Mouse (Mus musculus): ENCODE measurements at regions not wholly inside any gene's neighbourhood (a gene's known extent, or its start where the extent isn't known, plus 50 kb on each side); places are given as distances from the start of the nearest gene placed in this dataset.

DNA sequence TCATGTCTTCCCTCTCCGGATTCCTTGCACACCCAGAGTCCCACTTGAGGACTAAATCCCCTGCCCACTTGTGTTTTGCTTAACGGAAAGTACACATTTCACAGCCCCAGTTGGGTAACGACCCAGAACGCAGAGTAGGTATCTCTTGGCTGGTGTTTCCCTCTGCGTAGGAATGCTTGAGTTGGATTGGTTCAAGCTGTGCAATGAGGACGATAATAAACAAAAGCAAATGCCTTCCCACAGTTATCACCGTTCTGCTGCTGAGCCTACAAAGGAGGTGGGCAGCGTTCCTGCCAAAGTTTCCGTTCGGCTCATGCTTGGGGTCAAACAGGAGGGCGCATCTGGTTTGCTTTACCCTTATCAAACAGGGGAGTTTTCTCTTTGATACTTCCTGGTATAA is 212.3 kb upstream of the Sfrp2 start:
- no peak for DNase-seq (ENCODE audit: low read depth)

DNA sequence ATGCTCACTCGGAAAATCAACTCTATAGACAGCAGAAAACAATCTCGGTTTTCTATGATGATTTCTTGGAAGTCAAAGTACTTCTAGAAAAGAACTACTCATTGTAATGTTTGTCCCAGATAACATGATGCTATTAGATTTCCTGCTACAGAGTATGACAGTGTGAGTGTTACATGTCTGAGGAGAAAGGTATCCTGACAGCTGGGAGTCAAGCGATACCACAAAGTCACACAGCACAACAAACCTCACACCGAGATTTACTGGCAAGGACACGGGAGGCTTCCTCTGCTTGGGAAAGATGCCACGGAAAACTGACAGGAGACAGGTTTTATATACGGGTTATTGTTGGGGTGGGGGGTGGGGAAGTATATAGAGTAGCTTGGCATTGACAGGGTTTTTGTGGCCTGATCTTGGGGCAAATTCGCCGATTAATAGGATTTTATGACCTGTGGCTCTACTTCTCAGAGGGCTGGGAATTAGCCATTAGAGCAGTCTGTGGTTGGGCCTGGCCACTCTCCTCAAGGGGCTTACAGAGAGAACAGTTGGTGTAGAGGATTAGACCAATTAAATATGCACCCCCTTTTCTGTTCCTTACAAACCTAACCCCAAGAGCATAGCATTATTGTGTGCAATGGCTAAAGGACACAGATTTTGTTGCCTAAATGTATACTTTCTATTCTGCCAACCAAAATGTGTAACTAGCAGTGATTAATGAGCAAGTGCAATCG is 209.2 kb upstream of the Sfrp2 start:
- DNase-seq (ENCODE audit: low read depth): no peak

DNA sequence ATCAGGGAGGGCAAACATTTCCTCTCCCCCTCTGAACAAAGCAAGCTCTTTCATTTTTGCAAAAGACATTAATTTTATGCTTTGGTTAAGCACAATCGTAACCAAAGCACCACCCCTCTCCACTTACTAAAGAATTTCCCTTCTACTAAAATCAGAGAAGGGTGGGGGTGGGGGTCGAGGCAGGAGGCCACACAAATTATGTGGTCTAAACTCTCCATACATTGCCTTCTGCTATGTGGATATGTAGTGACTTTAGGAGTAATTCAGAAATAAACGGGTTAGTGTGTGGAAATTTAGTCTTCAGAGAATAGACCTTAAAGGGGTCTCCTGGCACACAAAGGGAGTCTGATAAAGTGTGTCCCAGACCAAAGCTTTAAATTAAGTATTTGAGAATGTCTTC is 204.1 kb upstream of the Sfrp2 start:
- no peak for DNase-seq (ENCODE audit: low read depth)

DNA sequence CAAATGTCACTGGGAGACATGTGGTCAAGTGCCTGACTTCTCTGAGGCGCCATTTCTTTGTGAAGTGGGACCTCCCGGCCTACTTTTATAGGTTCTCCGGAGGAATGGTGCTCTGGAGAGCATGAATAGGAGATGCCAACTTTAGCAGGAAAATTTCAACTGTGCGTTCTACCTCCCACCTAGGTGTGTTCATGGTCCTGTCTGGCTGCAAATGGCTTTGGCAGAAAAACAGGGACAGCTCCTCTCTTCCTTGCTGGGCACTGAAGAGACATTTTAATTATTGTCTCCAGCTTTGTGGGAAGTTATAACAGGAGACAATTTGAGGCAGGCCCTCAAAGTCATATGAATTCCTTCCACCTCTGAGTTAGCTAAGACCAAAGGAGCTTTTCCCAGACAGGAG is 190.6 kb upstream of the Sfrp2 start:
- no peak for DNase-seq (ENCODE audit: low read depth)

DNA sequence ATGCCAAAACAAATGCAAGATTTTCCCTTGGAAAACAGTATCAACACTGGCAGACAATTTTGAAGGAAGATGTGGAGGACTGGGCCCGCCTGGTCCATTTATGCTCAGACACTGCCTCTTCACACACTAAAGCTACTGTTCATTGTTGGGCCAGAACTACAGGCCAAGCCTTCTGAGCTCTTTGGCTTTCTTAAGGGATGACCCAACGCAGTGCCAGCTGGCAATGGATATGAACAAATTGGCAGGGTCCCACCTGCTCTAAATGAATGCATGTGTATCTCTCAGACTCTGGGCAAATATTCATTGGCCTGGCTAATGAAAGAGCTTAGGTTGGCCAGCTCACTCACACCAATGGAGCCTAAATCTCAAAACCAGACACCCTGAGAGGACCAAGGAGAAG is 190.0 kb upstream of the Sfrp2 start:
- DNase-seq (ENCODE audit: low read depth): no peak

DNA sequence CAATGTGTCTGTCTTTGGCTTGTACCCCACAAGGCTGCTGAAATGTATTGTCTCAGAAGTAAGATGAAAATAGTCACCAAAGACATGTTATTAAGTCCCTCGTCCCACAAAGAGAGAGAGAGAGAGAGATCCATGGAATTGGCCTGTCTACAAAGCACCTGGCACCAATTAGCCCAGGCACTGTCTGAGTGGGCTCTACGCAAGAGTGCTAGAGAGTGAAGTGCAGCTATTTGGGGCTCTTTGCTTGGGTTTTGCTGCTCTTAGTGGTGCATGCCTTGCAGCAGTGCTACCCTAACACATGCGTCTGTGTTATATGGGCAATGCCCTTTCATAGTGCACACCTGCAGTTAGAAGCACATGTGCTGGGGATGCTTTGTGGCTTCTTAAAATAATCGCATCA is 185.4 kb upstream of the Sfrp2 start:
- DNase-seq (ENCODE audit: low read depth): no peak

DNA sequence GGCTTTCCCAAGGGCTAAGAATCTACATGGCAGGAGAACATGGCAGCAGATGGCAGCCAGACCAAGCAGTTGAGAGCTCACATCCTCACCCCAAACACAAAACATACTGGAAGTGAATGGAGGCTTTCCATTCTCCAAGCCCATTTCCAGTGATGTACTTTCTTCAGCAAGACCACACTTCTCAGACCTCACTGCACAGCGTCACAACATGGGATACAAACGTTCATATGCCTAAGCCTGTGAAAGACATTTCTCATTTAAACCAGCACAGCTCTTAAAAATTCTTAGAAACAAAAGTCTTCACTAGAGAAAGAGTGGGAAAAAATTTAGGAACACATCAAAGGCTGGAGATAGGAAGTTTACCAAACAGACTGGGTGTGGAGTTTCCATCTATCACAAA is 183.9 kb upstream of the Sfrp2 start:
- DNase-seq (ENCODE audit: low read depth): no peak

DNA sequence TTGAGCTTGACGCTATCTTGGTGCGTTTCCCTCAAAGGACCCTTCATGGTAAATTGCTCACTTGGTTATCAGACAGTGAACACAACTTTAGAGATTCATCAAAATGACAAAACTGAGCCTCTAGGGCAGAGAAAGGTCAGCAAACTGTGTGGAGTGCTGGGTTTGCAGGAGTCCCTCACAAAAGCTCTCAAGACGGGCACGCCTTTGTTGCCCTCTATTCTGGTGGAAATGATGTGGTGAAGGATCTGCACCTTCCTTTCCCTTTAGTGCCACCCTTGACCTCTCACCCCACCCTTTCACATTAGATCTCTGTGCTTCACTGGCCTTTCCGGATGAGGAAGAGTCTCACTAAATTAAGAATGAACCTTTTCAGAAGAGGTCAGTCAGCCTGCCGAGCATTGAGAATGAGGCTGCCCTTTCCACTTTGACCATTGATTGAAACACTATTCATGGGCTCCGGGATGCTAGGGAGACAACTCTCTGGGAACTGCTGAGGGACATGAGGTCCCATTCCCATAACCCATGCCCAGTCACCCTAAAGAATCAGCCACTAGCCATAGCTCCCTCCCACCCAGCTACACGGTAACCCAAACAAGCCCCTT is 182.9 kb upstream of the Sfrp2 start:
- DNase-seq (ENCODE audit: low read depth): no peak

DNA sequence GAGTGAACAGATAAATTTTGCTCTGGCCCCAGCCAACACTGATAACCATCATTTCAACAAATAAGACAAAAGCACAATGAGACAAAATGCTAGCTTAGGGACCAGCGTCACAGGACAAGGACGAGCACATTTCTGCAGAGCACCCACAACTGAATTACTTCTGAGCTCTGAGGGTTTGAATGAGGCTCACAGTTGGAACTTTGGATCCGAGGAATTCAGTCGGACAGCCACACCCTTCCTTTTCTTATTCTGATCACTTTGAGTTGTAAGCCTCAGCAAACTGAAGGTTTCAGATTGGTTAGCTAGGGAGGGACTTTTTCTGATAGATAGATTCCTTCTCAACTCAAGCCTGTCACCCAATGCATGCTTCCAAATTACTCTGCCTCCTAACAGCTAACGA is 180.0 kb upstream of the Sfrp2 start:
- no peak for DNase-seq (ENCODE audit: low read depth)

DNA sequence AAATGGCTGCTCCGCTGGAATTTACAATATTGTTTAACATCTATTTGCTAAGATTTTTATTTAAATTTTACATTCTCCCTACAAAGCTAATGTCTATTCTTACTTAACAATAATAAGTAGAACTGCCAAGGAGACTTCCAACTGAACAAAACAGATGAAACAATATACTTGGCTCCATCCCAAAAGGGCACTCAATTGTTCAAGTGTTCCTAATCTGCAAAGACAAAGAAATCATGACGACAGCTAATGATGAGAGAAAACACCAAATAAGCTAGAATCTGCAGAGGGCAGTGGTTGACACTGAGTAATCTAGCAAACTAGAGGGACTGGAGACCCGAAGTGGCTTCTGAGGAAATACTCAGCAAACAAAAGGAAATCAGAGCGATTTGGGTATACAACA is 179.6 kb upstream of the Sfrp2 start:
- DNase-seq (ENCODE audit: low read depth): no peak

DNA sequence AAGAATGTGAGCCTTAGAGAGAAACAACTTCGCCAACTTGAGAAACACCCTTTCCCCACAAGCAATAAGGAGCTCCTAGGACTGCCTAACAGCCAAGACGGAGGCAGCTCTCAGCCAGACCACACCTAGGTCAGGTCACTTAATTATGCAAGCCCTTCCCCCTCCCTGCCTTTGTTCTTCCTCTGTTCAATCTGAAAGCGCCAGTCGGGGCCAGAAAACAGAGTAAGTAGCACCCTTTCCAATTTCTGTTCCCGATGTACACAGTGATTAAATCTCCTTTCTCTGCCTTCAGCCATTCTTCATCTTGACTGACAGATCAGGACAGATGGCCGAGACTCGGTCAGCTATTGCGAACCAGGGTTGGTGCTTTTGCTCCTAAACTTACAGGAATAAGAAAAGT is 177.0 kb upstream of the Sfrp2 start:
- DNase-seq (ENCODE audit: low read depth): no peak

DNA sequence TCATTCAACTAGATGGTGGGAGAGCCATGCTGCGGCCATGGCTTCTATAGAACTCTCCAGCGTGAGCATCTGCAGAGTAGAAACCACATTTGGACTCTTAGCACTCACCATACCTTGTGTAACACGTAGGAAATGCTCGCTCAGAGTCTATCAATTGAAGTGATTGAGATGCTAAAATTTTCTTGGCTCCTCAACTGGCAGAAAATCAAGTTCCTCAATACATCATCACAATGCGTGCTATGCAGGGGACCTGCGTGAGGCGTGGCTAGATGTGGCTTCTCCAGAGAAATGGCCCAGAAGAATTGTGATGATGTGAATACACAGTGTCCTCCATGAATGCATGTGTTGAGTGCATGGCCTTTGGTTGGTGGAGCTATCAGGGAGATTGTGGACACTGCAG is 174.9 kb upstream of the Sfrp2 start:
- no peak for DNase-seq (ENCODE audit: low read depth)

DNA sequence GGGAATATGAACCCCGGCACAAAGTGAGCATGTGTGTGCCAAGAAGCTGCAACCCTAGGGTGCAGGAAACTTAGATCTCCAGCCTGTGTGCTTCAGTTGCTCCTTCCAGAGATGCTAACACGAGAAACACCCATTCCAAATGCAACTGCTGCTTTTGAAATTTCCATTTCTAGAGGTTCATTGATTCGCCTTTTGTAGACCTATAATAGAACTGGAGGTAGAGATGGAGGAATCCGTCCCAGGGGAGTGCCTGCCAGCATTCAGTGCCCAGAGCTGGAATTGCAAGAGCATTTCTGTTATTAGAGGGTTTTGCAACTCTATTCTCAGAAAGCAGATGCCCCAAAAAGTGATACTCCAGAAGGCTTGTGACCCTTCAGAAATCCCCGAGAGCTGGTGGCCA is 172.8 kb upstream of the Sfrp2 start:
- no peak for DNase-seq (ENCODE audit: low read depth)

DNA sequence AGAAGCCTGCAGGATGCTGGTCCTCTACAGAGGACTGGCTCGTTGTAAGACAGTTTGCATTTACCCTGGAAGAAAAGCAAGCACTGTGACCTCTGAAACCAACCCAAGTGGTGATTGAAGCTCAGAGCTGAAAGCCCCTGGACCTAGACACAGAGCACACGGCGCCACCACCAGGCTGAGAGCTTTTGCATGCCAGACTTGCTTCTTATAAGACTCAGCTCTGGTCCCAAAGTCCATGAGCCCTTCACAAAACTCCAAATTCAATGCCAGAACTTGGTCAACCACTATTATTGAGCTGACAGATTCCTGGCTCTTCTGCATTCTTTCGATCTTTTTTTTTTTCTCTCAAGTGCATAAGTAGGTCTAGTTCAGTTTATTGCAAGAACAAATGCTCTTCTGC is 164.6 kb upstream of the Sfrp2 start:
- DNase-seq (ENCODE audit: low read depth): no peak

DNA sequence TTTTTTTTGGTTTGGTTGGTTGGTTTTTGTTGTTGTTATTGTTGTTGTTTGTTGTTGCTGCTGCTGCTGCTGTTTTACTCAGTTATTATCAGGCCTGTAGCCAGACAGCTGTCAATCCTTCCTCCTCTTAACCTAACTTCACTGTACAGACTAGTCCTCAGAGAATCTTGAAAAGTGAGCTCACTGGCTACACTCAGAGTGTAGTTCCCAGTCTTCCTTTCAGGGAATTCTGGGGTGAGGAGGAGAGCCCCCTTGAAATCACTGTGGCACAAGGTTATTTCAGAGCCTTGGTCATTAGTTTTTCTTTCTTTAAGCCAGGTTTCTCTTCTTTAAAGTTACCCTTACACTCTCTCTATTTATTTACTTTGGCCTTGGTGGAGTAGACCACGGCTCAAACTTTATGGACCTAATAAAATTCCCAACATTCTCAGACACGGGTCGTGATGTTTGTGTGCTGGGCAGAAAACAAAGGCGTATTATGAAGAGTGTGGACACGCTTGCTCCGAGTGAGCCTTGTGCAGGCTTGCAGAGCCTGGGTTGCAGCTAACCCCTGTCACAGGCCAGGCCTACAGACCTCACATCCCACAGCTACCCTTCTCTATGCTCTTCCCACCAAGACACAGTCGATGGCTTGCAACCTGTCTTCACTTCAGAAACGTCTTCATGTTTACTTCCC is 156.9 kb upstream of the Sfrp2 start:
- no peak for DNase-seq (ENCODE audit: low read depth)

DNA sequence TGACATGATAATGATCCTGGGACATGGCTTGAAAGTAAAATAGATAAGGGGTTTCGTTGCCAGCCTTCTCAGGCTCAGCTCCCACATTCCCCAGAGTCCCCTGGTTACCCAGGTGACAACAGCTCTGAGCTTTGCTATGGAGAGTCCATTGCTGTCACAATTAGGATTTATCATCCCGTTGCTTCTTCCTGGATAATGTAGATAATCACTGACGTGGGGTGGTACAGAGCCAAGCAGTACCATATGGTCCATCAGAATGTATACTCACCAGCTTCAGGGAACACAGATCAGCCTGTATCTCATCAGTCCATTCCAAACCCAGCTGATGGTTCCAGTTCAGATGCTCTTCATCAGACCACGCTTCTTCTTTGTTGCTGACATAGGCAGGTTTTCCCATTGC is 145.7 kb upstream of the Sfrp2 start:
- no peak for DNase-seq (ENCODE audit: low read depth)

DNA sequence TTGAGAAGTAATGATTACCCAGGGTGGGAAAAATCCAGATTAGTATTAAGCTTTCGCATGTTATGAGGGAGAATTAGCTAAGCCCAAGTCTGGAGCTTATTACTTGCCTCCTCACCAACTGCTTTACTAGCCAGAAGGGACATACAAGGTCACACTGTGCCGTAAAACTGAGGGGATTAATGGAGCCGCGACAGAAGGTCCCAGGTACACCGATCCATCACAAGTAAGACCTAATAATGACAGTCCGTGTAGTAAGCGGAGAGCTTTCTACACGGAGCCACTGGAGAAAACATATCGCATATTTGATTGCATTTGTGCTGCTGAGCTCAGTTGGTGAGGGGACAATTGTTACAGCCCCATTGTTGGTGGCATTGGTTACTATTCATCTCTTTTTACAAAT is 133.1 kb upstream of the Sfrp2 start:
- DNase-seq (ENCODE audit: low read depth): no peak

DNA sequence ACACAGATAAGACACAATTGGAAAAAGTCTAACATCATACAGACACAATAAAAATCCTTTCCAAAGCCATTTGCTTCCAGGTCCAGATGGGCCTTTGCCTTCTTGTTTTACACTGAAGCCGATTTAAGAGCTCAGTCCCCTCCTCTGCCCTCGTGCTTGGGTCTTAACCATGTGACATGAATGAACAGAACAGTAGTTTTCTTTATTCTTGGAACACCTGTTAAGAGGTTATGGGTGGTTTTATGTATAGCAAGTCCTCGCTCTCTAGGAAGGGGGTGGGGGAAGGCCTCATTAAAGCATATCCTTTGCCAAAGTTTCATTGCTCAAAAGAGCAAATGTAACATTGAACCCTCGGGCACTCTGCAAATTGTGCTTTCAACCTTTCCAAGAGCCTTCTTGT is 125.7 kb upstream of the Sfrp2 start:
- DNase-seq (ENCODE audit: low read depth): no peak

DNA sequence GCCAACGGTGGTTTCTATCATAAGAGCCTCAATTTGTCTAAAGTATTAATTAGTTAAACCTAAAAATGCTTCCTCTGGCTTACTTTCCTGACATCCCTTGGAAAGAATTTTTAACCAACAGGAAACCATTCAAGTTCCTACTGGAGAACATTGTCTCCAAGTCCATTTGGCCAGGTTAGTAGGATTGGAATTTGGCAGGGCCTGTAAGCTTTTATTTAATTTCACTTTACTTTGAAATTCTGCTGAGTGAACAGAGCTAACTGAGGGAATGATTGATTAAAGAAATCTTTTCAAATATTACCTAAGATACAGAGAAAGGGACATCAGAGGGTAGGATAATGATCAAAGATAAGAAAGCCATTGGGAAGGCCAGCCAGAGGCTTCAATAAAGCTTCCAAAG is 102.4 kb upstream of the Sfrp2 start:
- no peak for DNase-seq (ENCODE audit: low read depth)

DNA sequence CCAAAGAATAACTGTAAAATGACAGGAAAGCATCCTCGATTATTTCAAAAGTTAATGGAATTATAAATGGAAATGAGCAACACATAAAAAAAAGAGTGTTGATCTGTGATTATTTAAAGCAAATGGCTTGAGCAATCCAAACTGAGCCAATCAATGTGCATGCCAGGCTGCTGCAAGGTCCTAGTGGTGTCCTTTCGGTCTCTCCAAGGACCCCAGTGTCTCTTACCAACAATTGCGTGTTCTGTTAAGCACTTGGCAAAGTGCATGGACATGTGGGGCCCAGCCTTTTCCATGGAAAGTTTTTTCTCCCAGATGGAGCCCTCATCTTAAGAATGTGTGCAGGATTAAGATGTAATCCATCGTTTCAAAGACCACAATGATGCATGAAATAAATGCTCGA is 90.0 kb upstream of the Sfrp2 start:
- DNase-seq (ENCODE audit: low read depth): no peak

DNA sequence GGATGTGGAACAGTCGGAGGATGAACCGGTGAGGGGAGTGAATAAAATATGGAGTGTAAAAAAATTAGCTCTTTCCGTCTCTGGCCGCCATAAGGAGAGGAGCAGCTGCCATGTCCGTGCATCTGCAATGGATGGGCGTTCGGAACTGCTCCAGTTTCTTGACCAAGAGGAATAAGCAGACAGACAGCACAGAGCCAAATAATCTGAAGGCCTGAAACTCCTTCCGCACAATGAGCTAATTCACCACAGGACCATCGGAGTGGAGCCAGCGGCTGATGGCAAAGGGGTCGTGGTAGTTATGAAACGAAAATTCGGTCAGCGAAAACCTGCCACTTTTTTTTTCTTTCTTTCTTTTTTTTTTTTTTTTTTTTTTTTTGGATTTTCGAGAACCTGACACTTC is 79.5 kb upstream of the Sfrp2 start:
- no peak for DNase-seq (ENCODE audit: low read depth)

DNA sequence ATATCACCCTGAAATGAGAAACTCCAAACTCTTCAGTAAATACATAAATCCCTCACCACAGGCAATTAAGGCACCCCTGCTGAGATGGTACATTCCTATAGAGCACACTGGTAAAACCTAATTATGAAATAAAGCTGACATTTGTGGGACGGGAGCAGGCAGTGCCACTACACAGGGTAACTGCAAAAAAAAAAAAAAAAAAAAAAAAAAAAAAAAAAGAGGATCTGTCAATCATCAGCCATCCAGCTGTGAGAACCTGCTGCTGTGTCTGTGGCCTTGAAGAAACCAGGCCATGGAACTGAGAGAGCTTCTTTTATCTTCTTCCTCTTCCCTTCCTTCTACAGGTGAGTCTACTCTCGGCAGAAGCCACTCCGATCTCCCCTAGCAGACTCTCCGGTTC is 78.6 kb upstream of the Sfrp2 start:
- DNase-seq (ENCODE audit: low read depth): no peak

DNA sequence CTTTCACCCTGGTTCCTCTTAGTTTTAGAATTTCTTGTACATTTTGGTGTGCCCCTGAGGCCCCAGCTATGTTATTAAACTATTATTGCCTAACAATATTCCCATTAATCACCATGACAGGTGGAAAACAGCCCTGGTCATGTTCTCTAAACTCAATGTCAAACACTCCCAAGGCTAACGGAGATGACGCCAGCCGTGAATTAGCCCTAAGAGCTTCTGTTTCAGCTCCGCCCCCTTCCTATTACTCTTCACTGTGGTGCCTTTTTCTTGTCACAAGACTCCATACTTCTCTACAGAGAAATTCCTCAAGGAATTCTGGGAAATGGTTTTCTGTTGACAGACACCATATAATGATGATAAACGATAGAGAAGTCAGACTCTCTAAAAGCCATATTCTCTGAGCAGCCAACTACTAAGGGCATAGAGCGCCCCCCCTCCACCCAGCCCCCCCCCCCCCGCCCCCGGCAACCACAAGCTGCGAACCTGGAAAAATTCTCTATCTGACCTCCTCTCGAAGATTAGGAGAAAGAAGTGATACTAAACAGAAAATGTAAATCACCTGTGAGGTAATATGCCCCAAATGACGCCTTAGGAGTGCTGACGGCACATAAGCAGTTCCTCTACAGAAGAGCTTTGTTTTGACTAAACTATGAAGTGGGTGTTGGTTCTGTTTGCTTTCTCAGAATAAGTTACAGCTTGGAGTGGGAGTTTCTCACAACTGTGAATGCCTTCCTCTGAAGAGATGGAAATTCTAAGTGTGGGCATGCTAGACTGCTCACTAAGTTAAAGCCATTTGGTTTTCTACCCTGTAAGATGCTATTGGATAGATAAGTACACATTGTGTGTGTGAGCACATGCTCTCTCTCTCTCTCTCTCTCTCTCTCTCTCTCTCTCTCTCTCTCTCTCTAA is 76.8 kb upstream of the Sfrp2 start:
- no peak for DNase-seq (ENCODE audit: low read depth)

Data from c-Kit-positive CD71-negative TER-119-negative erythroid progenitor cells, embryonic 14.5 days (primary cell).